Mouse (Mus musculus) forebrain, embryonic 15.5 days (tissue): ENCODE data around the gene Ephb6. TPM values are rescaled to one million over a fixed set of nuclear protein-coding genes. Genes with fewer than 3 reads are reported as not detected.

Experiments used
- ATAC-seq: fragments of 200-750 bp; cut with Nextera tagmentation; replicated peaks from 2 replicates; pipeline ENCODE4 v1.8.0; 2017; ENCODE audit warnings: mild to moderate bottlenecking, moderate TSS enrichment, moderate library complexity
- H3K27ac ChIP-seq: fragments of 300-500 bp; sonication (generic); replicated peaks from 2 replicates; pipeline ENCODE4 v1.5.1; 2015; ENCODE audit warnings: mild to moderate bottlenecking, inconsistent platforms
- H3K27me3 ChIP-seq: fragments of 300-500 bp; sonication (generic); 2 replicates; pipeline ENCODE4 v1.6.1; 2015; ENCODE audit warnings: inconsistent platforms
- H3K36me3 ChIP-seq: fragments of 300-500 bp; sonication (generic); 2 replicates; pipeline ENCODE4 v1.6.1; 2015; ENCODE audit warnings: mild to moderate bottlenecking, inconsistent platforms
- H3K4me1 ChIP-seq: fragments of 300-500 bp; sonication (generic); 2 replicates; pipeline ENCODE4 v1.6.1; 2015; ENCODE audit warnings: inconsistent platforms
- H3K4me2 ChIP-seq: fragments of 300-500 bp; sonication (generic); replicated peaks from 2 replicates; pipeline ENCODE4 v1.6.1; 2015; ENCODE audit warnings: mild to moderate bottlenecking, inconsistent platforms
- H3K4me3 ChIP-seq: fragments of 300-500 bp; sonication (generic); 2 replicates; pipeline ENCODE4 v1.5.1; 2015; ENCODE audit warnings: mild to moderate bottlenecking, inconsistent platforms
- H3K9ac ChIP-seq: fragments of 300-500 bp; sonication (generic); replicated peaks from 2 replicates; pipeline ENCODE4 v1.6.1; 2015; ENCODE audit warnings: mild to moderate bottlenecking, inconsistent platforms
- H3K9me3 ChIP-seq: fragments of 300-500 bp; sonication (generic); 2 replicates; pipeline ENCODE4 v1.6.1; 2016; ENCODE audit warnings: inconsistent platforms
- WGBS: fragments of 180-500 bp; shearing (Covaris S2); methylation state at CpG from one replicate; pipeline ENCODE4 v1.1.7; 2015; ENCODE audit warnings: mixed read lengths; 5-methylcytosine and 5-hydroxymethylcytosine counted together
- polyA plus RNA-seq: library from polyadenylated mRNA; unstranded; fragments of >200 nt; fragmentation: Nextera tagmentation; extraction: Ambion mirVana; gene quantifications from 2 replicates; pipeline ENCODE4 v1.2.1, GENCODE M21; 2015

The Ephb6 gene
- polyA plus RNA-seq, 1 experiment from 2014 or later = 34.6 TPM

GRCm38 (mm10) chr6:41576526-41577097 lies 28.7 kb upstream of the Ephb6 start:
- Histone ChIP-seq H3K9me3 (no peaks in the 10 kb centered on the region), H3K27me3 (no peaks in the 10 kb centered on the region), H3K27ac (no peak overlapping the region), H3K4me1 (peaks cover 11% of the 10 kb centered on the region), H3K9ac (no peak overlapping the region), H3K36me3 (no peaks in the 10 kb centered on the region), H3K4me3 (no peak overlapping the region), H3K4me2 (no peak overlapping the region)
- ATAC-seq = no peak; the same call in 1 of the 2 replicates
- WGBS = 49% methylated on average over 5 of the region's 5 CpGs

GRCm38 (mm10) chr6:41577297-41577696 lies 28.0 kb upstream of the Ephb6 start:
- ATAC-seq = peak; percentile 41; the same call in 1 of the 2 replicates

GRCm38 (mm10) chr6:41581295-41581694 lies 24.0 kb upstream of the Ephb6 start:
- Histone ChIP-seq H3K4me1 (peaks cover 8% of the 10 kb centered on the region; the same call in 1 of the 2 replicates), H3K27me3 (no peaks in the 10 kb centered on the region), H3K36me3 (no peaks in the 10 kb centered on the region), H3K9ac (no peak overlapping the region), H3K27ac (no peak overlapping the region), H3K4me3 (no peak overlapping the region), H3K4me2 (no peak overlapping the region), H3K9me3 (no peaks in the 10 kb centered on the region)
- 73% methylated on average over 7 of the region's 7 CpGs for WGBS
- no peak for ATAC-seq

More at GRCm38 (mm10) chr6:41577297-41577696, 28.0 kb upstream of the Ephb6 start:
- no peak overlapping the region for H3K4me3 ChIP-seq
- H3K36me3 ChIP-seq = no peaks in the 10 kb centered on the region
- H3K9me3 ChIP-seq = no peaks in the 10 kb centered on the region
- WGBS = 18% methylated on average over 5 of the region's 5 CpGs
- H3K27ac ChIP-seq = no peak overlapping the region
- no peak overlapping the region for H3K4me2 ChIP-seq
- H3K27me3 ChIP-seq = no peaks in the 10 kb centered on the region
- H3K9ac ChIP-seq = no peak overlapping the region
- H3K4me1 ChIP-seq = peaks cover 11% of the 10 kb centered on the region

- Histone ChIP-seq H3K9ac (no peak overlapping the region), H3K36me3 (no peaks in the 10 kb centered on the region), H3K27me3 (no peaks in the 10 kb centered on the region), H3K27ac (no peak overlapping the region), H3K4me2 (no peak overlapping the region), H3K4me3 (no peak overlapping the region), H3K4me1 (peaks cover 4% of the 10 kb centered on the region; the same call in 1 of the 2 replicates), H3K9me3 (no peaks in the 10 kb centered on the region)
- WGBS = 88% methylated on average over 1 of the region's 1 CpGs
- no peak for ATAC-seq
Measured at GRCm38 (mm10) chr6:41582189-41582588, 23.1 kb upstream of the Ephb6 start.

- Histone ChIP-seq H3K36me3 (no peaks in the 10 kb centered on the region), H3K4me2 (peak overlapping the region; percentile 81), H3K4me3 (peak overlapping the region; percentile 76), H3K4me1 (peaks cover 27% of the 10 kb centered on the region), H3K9ac (peak overlapping the region; percentile 83), H3K27ac (peak overlapping the region; percentile 93), H3K9me3 (no peaks in the 10 kb centered on the region), H3K27me3 (no peaks in the 10 kb centered on the region)
- peak; percentile 72 for ATAC-seq
- WGBS = under 1% methylated on average over 23 of the region's 23 CpGs
Measured at GRCm38 (mm10) chr6:41604401-41605050, 756 bp upstream of the Ephb6 start.

GRCm38 (mm10) chr6:41605794-41606104 lies 467 bp downstream of the Ephb6 start:
- WGBS = 2% methylated on average over 7 of the region's 7 CpGs
- peak; percentile 57 for ATAC-seq
- peak overlapping the region; percentile 83 for H3K9ac ChIP-seq
- no peaks in the 10 kb centered on the region for H3K9me3 ChIP-seq
- H3K4me2 ChIP-seq = peak overlapping the region; percentile 81
- no peaks in the 10 kb centered on the region for H3K36me3 ChIP-seq
- H3K4me1 ChIP-seq = peaks cover 27% of the 10 kb centered on the region
- no peaks in the 10 kb centered on the region for H3K27me3 ChIP-seq
- H3K4me3 ChIP-seq = peak overlapping the region; percentile 76
- peak overlapping the region; percentile 93 for H3K27ac ChIP-seq

- Histone ChIP-seq H3K27ac (peak overlapping the region; percentile 93), H3K9me3 (no peaks in the 10 kb centered on the region), H3K4me3 (peak overlapping the region; percentile 76), H3K4me1 (peaks cover 27% of the 10 kb centered on the region), H3K4me2 (peak overlapping the region; percentile 81), H3K36me3 (no peaks in the 10 kb centered on the region), H3K27me3 (no peaks in the 10 kb centered on the region), H3K9ac (peak overlapping the region; percentile 83)
- 7% methylated on average over 4 of the region's 4 CpGs for WGBS
- ATAC-seq = peak; percentile 34
Measured at GRCm38 (mm10) chr6:41606214-41606613, 932 bp downstream of the Ephb6 start.

GRCm38 (mm10) chr6:41607637-41608036 lies 2.4 kb downstream of the Ephb6 start:
- no peak overlapping the region for H3K9ac ChIP-seq
- ATAC-seq = no peak
- H3K4me1 ChIP-seq = peaks cover 27% of the 10 kb centered on the region
- no peaks in the 10 kb centered on the region for H3K36me3 ChIP-seq
- WGBS = 59% methylated on average over 5 of the region's 5 CpGs
- H3K4me2 ChIP-seq = 0 out of 2 replicates have a peak overlapping the region, but pooled peaks have one; percentile 81
- H3K9me3 ChIP-seq = no peaks in the 10 kb centered on the region
- H3K27ac ChIP-seq = no peak overlapping the region
- no peaks in the 10 kb centered on the region for H3K27me3 ChIP-seq
- no peak overlapping the region for H3K4me3 ChIP-seq

GRCm38 (mm10) chr6:41620173-41620798 lies 15.0 kb downstream of the Ephb6 start:
- Histone ChIP-seq H3K36me3 (peaks cover 9% of the 10 kb centered on the region; the same call in 1 of the 2 replicates), H3K9me3 (no peaks in the 10 kb centered on the region), H3K27me3 (no peaks in the 10 kb centered on the region), H3K27ac (no peak overlapping the region), H3K4me3 (no peak overlapping the region), H3K9ac (no peak overlapping the region), H3K4me2 (no peak overlapping the region), H3K4me1 (no peaks in the 10 kb centered on the region)
- WGBS = 95% methylated on average over 9 of the region's 9 CpGs
- ATAC-seq = no peak

- no peaks in the 10 kb centered on the region for H3K9me3 ChIP-seq
- WGBS = 91% methylated on average over 12 of the region's 12 CpGs
Measured at GRCm38 (mm10) chr6:41621241-41621990, 16.1 kb downstream of the Ephb6 start.

GRCm38 (mm10) chr6:41622661-41623060 lies 17.4 kb downstream of the Ephb6 start:
- Histone ChIP-seq H3K9me3 (no peaks in the 10 kb centered on the region), H3K4me2 (no peak overlapping the region), H3K36me3 (peaks cover 9% of the 10 kb centered on the region; the same call in 1 of the 2 replicates), H3K4me1 (no peaks in the 10 kb centered on the region), H3K27ac (no peak overlapping the region), H3K9ac (no peak overlapping the region), H3K4me3 (no peak overlapping the region), H3K27me3 (no peaks in the 10 kb centered on the region)
- 66% methylated on average over 9 of the region's 9 CpGs for WGBS
- ATAC-seq = 0 out of 2 replicates have a peak, but pooled peaks have one; percentile 32

More at GRCm38 (mm10) chr6:41621241-41621990, 16.1 kb downstream of the Ephb6 start:
- Histone ChIP-seq H3K27ac (no peak overlapping the region), H3K4me3 (no peak overlapping the region), H3K36me3 (peaks cover 9% of the 10 kb centered on the region; the same call in 1 of the 2 replicates), H3K9ac (no peak overlapping the region), H3K27me3 (no peaks in the 10 kb centered on the region), H3K4me1 (no peaks in the 10 kb centered on the region), H3K4me2 (no peak overlapping the region)
- no peak for ATAC-seq

GRCm38 (mm10) chr6:41628180-41628579 lies 22.9 kb downstream of the Ephb6 start:
- no peak for ATAC-seq
- no peak overlapping the region for H3K27ac ChIP-seq
- no peaks in the 10 kb centered on the region for H3K36me3 ChIP-seq
- no peaks in the 10 kb centered on the region for H3K4me1 ChIP-seq
- no peaks in the 10 kb centered on the region for H3K9me3 ChIP-seq
- H3K27me3 ChIP-seq = no peaks in the 10 kb centered on the region
- H3K4me2 ChIP-seq = no peak overlapping the region
- WGBS = 84% methylated on average over 1 of the region's 1 CpGs
- no peak overlapping the region for H3K9ac ChIP-seq
- H3K4me3 ChIP-seq = no peak overlapping the region
